Mouse (Mus musculus) embryonic facial prominence, embryonic 14.5 days (tissue): ENCODE results near the gene Cebpb. TPM values are rescaled to one million over a fixed set of nuclear protein-coding genes. Genes with fewer than 3 reads are reported as not detected.
A peak's percentile ranks its signal among the peaks of the same experiment; 100 is the strongest.

Experiments used
- ATAC-seq: fragments of 200-750 bp; cut with Nextera tagmentation; 2 replicates; pipeline ENCODE4 v1.8.0; 2017; ENCODE audit warnings: low read depth, moderate number of reproducible peaks, moderate TSS enrichment
- DNase-seq: peaks from one replicate; pipeline ENCODE4 v3.0.0-alpha.2; 2015; ENCODE audit warnings: low spot score
- H3K27ac ChIP-seq: fragments of 300-500 bp; sonication (generic); replicated peaks from 2 replicates; pipeline ENCODE4 v1.5.1; 2014; ENCODE audit warnings: low read depth, mild to moderate bottlenecking, low read length, moderate library complexity
- H3K27me3 ChIP-seq: fragments of 300-500 bp; sonication (generic); replicated peaks from 2 replicates; pipeline ENCODE4 v1.6.1; 2014; ENCODE audit warnings: low read length; ENCODE audit not compliant: control insufficient read depth, insufficient read depth
- H3K36me3 ChIP-seq: fragments of 300-500 bp; sonication (generic); 2 replicates; pipeline ENCODE4 v1.6.1; 2014; ENCODE audit warnings: low read length, mixed read lengths; ENCODE audit not compliant: control insufficient read depth, insufficient read depth
- H3K4me1 ChIP-seq: fragments of 300-500 bp; sonication (generic); 2 replicates; pipeline ENCODE4 v1.6.1; 2014; ENCODE audit warnings: antibody characterized with exemption, low read length; ENCODE audit not compliant: control insufficient read depth, insufficient read depth
- H3K4me2 ChIP-seq: fragments of 300-500 bp; sonication (generic); 2 replicates; pipeline ENCODE4 v1.6.1; 2014; ENCODE audit warnings: low read depth, mild to moderate bottlenecking, low read length, moderate library complexity, mixed read lengths
- H3K4me3 ChIP-seq: fragments of 300-500 bp; sonication (generic); 2 replicates; pipeline ENCODE4 v1.5.1; 2014; ENCODE audit warnings: low read depth, mild to moderate bottlenecking, low read length
- H3K9ac ChIP-seq: fragments of 300-500 bp; sonication (generic); 2 replicates; pipeline ENCODE4 v1.6.1; 2014; ENCODE audit warnings: low read depth, mild to moderate bottlenecking, low read length, moderate library complexity, mixed read lengths
- H3K9me3 ChIP-seq: fragments of 300-500 bp; sonication (generic); 2 replicates; pipeline ENCODE4 v1.6.1; 2016; ENCODE audit warnings: low read length; ENCODE audit not compliant: control insufficient read depth
- WGBS: fragments of 180-500 bp; shearing (Covaris S2); extraction: QIAGEN DNeasy Blood & Tissue Kit; methylation state at CpG from one replicate; pipeline ENCODE4 v1.1.7; 2014; 5-methylcytosine and 5-hydroxymethylcytosine counted together
- polyA plus RNA-seq: library from polyadenylated mRNA; unstranded; fragments of >200 nt; fragmentation: Nextera tagmentation; extraction: Ambion mirVana; gene quantifications from 2 replicates; pipeline ENCODE4 v1.2.1, GENCODE M21; 2014

Gene Cebpb
- polyA plus RNA-seq, 1 experiment from 2014 or later: 30.3 TPM

DNA sequence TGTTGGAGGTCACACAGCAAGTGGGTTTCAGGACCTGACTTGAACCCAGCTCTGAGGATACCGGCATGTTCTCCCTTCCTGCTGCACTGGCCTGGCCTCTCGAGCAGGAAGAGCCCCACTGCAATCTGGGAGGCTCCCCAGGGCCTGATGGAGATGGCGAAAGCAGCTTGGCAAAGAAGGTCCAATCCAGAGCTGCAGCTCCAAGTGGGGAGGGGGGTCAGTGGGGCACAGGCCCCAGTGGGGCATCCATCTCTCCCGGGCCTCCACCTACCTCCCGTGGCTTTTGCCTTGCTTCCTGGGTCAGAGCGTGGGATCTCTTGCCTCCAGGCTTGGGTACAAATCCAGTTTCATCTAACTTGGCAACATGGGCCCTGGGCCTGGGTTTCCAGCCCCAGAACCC, 13.4 kb downstream of the Cebpb start:
- no peak for ATAC-seq
- Histone ChIP-seq H3K4me2 (no peak overlapping the region), H3K9ac (no peak overlapping the region), H3K27me3 (no peaks in the 10 kb centered on the region), H3K4me1 (0 out of 2 replicates have a peak, but pooled peaks cover 4% of the 10 kb centered on the region), H3K36me3 (no peaks in the 10 kb centered on the region), H3K9me3 (no peaks in the 10 kb centered on the region), H3K4me3 (no peak overlapping the region), H3K27ac (no peak overlapping the region)
- WGBS: 62% methylated on average over 6 of the region's 6 CpGs
- DNase-seq: no peak

DNA sequence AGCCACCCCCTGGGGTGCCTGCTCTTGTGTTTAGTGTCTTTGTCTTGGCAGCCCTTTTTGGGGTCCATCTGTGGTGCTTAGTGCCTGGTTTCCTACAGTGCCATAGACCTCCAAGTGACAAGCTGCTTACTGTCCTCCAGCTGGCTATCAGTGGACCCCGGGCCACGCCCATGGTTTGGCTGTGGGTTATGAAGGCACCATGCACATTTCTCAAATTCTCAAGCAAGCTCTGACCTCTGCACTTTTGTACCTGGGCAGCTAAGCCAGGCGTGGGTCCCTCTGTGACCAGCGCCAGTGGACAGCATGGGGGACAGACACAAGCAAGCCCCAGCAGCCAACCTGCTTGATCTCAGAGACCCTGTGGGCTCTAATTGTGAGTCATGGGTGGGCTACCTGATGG, 15.7 kb downstream of the Cebpb start:
- DNase-seq (no peak), ATAC-seq (no peak)
- H3K27me3 ChIP-seq: no peaks in the 10 kb centered on the region
- H3K4me2 ChIP-seq: no peak overlapping the region
- no peak overlapping the region for H3K9ac ChIP-seq
- H3K4me3 ChIP-seq: no peak overlapping the region
- no peaks in the 10 kb centered on the region for H3K9me3 ChIP-seq
- 91% methylated on average over 4 of the region's 4 CpGs for WGBS
- 0 out of 2 replicates have a peak, but pooled peaks cover 4% of the 10 kb centered on the region for H3K4me1 ChIP-seq
- no peak overlapping the region for H3K27ac ChIP-seq
- no peaks in the 10 kb centered on the region for H3K36me3 ChIP-seq

DNA sequence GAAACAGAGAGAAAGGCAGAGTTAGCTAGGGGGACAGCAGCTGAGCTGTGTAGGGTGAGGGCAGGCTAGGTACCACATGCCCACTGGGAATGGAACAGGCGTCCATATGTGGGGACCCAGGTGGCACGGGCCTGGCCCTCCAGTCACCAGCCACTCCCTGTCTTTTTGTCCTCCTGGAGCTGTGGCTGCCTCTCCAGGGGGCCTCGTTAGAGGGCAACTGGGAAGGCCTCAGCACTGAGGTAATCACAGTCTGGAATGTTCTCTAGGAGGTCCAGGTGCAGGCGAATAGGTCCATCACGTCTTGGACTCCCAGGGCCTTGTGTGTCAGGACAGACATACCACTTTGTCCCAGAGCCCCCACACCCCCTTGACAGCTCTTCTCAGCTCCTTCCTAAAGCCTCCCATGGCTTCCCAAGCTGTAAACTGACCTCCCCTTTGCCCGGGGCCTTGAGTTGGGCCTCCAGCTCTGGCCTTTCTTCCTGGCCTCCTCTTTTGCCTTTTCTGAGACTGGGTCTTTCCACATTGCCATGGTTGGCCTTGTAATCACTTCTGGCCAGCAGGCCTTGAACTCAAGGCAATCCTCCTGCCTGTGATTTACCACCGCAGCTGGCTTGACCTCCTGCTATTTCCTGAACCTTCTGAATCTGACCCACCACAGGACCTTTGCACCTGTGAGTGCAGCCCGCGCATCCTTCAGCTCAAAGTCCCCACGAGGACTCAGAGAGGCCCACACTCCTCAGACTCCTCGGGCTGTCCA, 17.6 kb downstream of the Cebpb start:
- no peak overlapping the region for H3K27ac ChIP-seq
- H3K36me3 ChIP-seq: no peaks in the 10 kb centered on the region
- H3K4me2 ChIP-seq: no peak overlapping the region
- H3K9ac ChIP-seq: 0 out of 2 replicates have a peak overlapping the region, but pooled peaks have one; percentile 23
- H3K9me3 ChIP-seq: no peaks in the 10 kb centered on the region
- no peak for ATAC-seq
- H3K4me3 ChIP-seq: no peak overlapping the region
- H3K27me3 ChIP-seq: no peaks in the 10 kb centered on the region
- no peak for DNase-seq
- 73% methylated on average over 11 of the region's 11 CpGs for WGBS
- 0 out of 2 replicates have a peak, but pooled peaks cover 4% of the 10 kb centered on the region for H3K4me1 ChIP-seq

DNA sequence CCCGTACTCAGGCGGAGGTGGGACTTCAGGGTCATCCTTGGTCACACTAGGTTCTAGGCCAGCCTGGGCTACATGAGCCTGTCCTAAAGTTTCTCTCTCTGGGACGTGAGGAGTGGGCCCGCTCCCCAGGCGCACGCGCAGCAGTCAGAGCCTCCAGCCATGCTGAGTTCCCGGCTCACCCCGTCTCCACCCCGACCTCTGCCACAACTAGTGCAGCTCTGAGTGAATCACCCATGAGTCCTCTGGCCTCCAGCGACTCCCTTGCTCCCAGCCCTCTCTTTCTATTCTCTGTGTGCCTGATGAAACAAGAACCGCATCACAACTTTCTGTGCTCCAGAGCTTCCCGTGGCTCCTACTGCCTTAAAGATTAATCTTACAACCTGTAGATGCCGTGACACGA, 19.7 kb downstream of the Cebpb start:
- Histone ChIP-seq H3K27ac (no peak overlapping the region), H3K36me3 (no peaks in the 10 kb centered on the region), H3K4me1 (0 out of 2 replicates have a peak, but pooled peaks cover 4% of the 10 kb centered on the region), H3K9me3 (no peaks in the 10 kb centered on the region), H3K4me3 (no peak overlapping the region), H3K27me3 (no peaks in the 10 kb centered on the region), H3K4me2 (no peak overlapping the region), H3K9ac (no peak overlapping the region)
- 55% methylated on average over 15 of the region's 15 CpGs for WGBS
- DNase-seq (no peak), ATAC-seq (no peak)

- no peak overlapping the region for H3K27ac ChIP-seq
- ATAC-seq: peak; percentile 26; the same call in 1 of the 2 replicates
- 0 out of 2 replicates have a peak, but pooled peaks cover 4% of the 10 kb centered on the region for H3K4me1 ChIP-seq
- H3K27me3 ChIP-seq: no peaks in the 10 kb centered on the region
- H3K9me3 ChIP-seq: no peaks in the 10 kb centered on the region
- WGBS: 60% methylated on average over 6 of the region's 6 CpGs
- no peaks in the 10 kb centered on the region for H3K36me3 ChIP-seq
- no peak overlapping the region for H3K9ac ChIP-seq
- H3K4me2 ChIP-seq: no peak overlapping the region
- DNase-seq: no peak
- H3K4me3 ChIP-seq: no peak overlapping the region
Measured at GRCm38 (mm10) chr2:167709969-167710368, 21.3 kb downstream of the Cebpb start.

DNA sequence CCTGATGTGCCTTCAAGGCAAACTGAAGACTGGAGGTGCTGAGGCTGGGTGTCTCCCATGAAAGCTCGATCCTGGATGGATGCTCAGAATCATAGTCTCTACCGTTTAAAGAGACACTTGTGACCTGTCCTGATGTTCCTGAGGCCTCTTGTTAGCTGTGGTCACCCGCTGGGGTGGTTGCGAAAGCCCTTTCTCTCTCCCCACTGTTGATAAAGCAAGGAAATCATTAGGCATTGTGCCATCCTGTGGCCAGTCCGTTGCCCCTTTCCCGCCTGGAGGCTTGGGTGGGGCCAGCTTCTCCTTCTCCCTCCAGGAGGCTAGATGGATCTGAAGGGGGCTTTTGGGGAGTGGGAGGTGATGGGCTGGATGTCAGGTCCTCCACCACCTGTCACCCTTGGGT, 21.9 kb downstream of the Cebpb start:
- DNase-seq: no peak
- ATAC-seq: no peak
- Histone ChIP-seq H3K4me3 (no peak overlapping the region), H3K36me3 (no peaks in the 10 kb centered on the region), H3K27ac (no peak overlapping the region), H3K9ac (no peak overlapping the region), H3K9me3 (no peaks in the 10 kb centered on the region), H3K4me1 (0 out of 2 replicates have a peak, but pooled peaks cover 2% of the 10 kb centered on the region), H3K27me3 (no peaks in the 10 kb centered on the region), H3K4me2 (no peak overlapping the region)
- WGBS: 67% methylated on average over 6 of the region's 6 CpGs

DNA sequence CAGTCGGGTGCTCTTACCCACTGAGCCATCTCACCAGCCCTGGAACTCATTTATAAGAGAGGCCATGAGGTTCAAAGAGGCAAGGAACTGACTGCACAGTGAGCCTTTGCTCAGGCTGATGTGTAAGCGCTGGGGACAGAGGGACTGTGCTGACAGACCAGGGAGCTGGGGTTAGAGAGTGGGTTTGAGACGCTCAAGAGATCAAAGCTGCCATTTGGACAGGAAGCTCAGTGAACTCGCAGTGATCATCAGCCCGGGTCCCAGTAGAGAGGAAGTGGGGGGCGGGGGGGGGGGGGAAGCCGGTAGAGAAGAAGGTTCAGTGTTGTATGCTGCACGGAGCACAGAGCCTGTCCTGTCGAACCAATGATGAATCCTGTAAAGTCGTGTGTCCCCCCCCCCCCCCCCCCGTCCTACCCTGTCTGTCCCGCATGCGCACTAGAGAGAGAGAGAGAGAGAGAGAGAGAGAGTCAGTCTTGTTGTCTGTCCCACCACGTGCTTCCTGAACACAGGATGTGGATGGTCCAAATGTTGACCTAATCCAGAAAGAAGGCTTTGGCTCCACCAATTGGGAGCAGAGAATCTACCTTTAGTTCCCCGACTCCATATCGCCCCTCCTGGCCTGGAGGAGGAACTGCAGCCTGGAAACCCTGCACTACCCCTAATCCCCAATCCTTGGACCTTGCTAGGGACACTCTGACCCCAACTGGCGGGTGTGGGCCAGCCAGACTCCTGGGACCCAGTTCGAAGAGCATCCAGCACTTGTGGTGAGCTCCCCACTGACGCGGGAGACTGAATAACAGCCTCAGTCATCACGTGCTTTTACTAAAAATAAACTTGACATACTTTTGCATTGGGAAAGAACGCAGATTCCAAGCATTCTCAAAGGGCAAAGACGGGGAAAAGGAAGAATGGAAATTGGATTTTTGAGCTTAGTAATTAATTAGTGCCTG, 24.4 kb downstream of the Cebpb start:
- peak; percentile 52 for DNase-seq
- no peak overlapping the region for H3K27ac ChIP-seq
- ATAC-seq: no peak
- H3K36me3 ChIP-seq: no peaks in the 10 kb centered on the region
- 59% methylated on average over 18 of the region's 23 CpGs for WGBS
- no peaks in the 10 kb centered on the region for H3K9me3 ChIP-seq
- H3K4me2 ChIP-seq: no peak overlapping the region
- no peak overlapping the region for H3K9ac ChIP-seq
- no peak overlapping the region for H3K4me3 ChIP-seq
- H3K27me3 ChIP-seq: no peaks in the 10 kb centered on the region
- H3K4me1 ChIP-seq: no peaks in the 10 kb centered on the region

GRCm38 (mm10) chr2:167714298-167714697, 25.6 kb downstream of the Cebpb start:
- ATAC-seq (no peak), DNase-seq (no peak)
- no peaks in the 10 kb centered on the region for H3K36me3 ChIP-seq
- H3K27me3 ChIP-seq: no peaks in the 10 kb centered on the region
- H3K4me2 ChIP-seq: no peak overlapping the region
- no peak overlapping the region for H3K9ac ChIP-seq
- no peak overlapping the region for H3K27ac ChIP-seq
- H3K4me1 ChIP-seq: no peaks in the 10 kb centered on the region
- 92% methylated on average over 6 of the region's 6 CpGs for WGBS
- no peaks in the 10 kb centered on the region for H3K9me3 ChIP-seq
- no peak overlapping the region for H3K4me3 ChIP-seq
